Mouse (Mus musculus) neural tube, embryonic 11.5 days (tissue): Measurements from ENCODE around the gene Itga6. TPM values are rescaled to one million over a fixed set of nuclear protein-coding genes. Genes with fewer than 3 reads are reported as not detected.
"Not testable (repeated sequence)": the region's sequence is repeated elsewhere in the genome, so short reads cannot be mapped to it uniquely, and the experiment has no call there.

Experiments used
- ATAC-seq: fragments of 200-750 bp; cut with Nextera tagmentation; 2 replicates; pipeline ENCODE4 v1.8.0; 2017; ENCODE audit warnings: moderate number of reproducible peaks, mild to moderate bottlenecking, moderate TSS enrichment, moderate library complexity; ENCODE audit not compliant: insufficient read depth, low FRiP score, low TSS enrichment
- DNase-seq: peaks from one replicate; pipeline ENCODE4 v3.0.0-alpha.2; 2015; ENCODE audit warnings: low spot score
- H3K27ac ChIP-seq: fragments of 300-500 bp; sonication (generic); 2 replicates; pipeline ENCODE4 v1.5.1; 2014; ENCODE audit warnings: low read depth, mild to moderate bottlenecking, low read length
- H3K27me3 ChIP-seq: fragments of 300-500 bp; sonication (generic); 2 replicates; pipeline ENCODE4 v1.6.1; 2014; ENCODE audit warnings: mild to moderate bottlenecking, low read length, mixed read lengths; ENCODE audit not compliant: control insufficient read depth, insufficient read depth
- H3K36me3 ChIP-seq: fragments of 300-500 bp; sonication (generic); 2 replicates; pipeline ENCODE4 v1.6.1; 2014; ENCODE audit warnings: mild to moderate bottlenecking, low read length, moderate library complexity, mixed read lengths; ENCODE audit not compliant: control insufficient read depth, insufficient read depth
- H3K4me1 ChIP-seq: fragments of 300-500 bp; sonication (generic); 2 replicates; pipeline ENCODE4 v1.6.1; 2014; ENCODE audit warnings: low read length, mixed read lengths; ENCODE audit not compliant: control insufficient read depth, insufficient read depth
- H3K4me2 ChIP-seq: fragments of 300-500 bp; sonication (generic); 2 replicates; pipeline ENCODE4 v1.6.1; 2014; ENCODE audit warnings: low read depth, mild to moderate bottlenecking, moderate library complexity
- H3K4me3 ChIP-seq: fragments of 300-500 bp; sonication (generic); 2 replicates; pipeline ENCODE4 v1.5.1; 2014; ENCODE audit warnings: low read depth, low read length
- H3K9ac ChIP-seq: fragments of 300-500 bp; sonication (generic); 2 replicates; pipeline ENCODE4 v1.6.1; 2014; ENCODE audit warnings: mild to moderate bottlenecking, low read length
- H3K9me3 ChIP-seq: fragments of 300-500 bp; sonication (generic); 2 replicates; pipeline ENCODE4 v1.6.1; 2016; ENCODE audit warnings: low read length; ENCODE audit not compliant: control insufficient read depth
- WGBS: fragments of 180-500 bp; shearing (Covaris S2); extraction: QIAGEN DNeasy Blood & Tissue Kit; methylation state at CpG from one replicate; pipeline ENCODE4 v1.1.7; 2014; 5-methylcytosine and 5-hydroxymethylcytosine counted together
- polyA plus RNA-seq: library from polyadenylated mRNA; unstranded; fragments of >200 nt; fragmentation: Nextera tagmentation; extraction: Ambion mirVana; gene quantifications from 2 replicates; pipeline ENCODE4 v1.2.1, GENCODE M21; 2014

Itga6 gene
- polyA plus RNA-seq, 1 experiment from 2014 or later, result 39.9 TPM

GRCm38 (mm10) chr2:71711640-71712039, 33.8 kb upstream of the Itga6 start:
- no peak overlapping the region for H3K9ac ChIP-seq
- no peak overlapping the region for H3K27ac ChIP-seq
- H3K36me3 ChIP-seq, result no peaks in the 10 kb centered on the region
- H3K4me3 ChIP-seq, result no peak overlapping the region
- ATAC-seq, result no peak
- no peak overlapping the region for H3K4me2 ChIP-seq
- no peaks in the 10 kb centered on the region for H3K27me3 ChIP-seq
- DNase-seq, result no peak
- WGBS, result 84% methylated on average over 2 of the region's 2 CpGs
- H3K9me3 ChIP-seq, result no peaks in the 10 kb centered on the region
- no peaks in the 10 kb centered on the region for H3K4me1 ChIP-seq

DNA sequence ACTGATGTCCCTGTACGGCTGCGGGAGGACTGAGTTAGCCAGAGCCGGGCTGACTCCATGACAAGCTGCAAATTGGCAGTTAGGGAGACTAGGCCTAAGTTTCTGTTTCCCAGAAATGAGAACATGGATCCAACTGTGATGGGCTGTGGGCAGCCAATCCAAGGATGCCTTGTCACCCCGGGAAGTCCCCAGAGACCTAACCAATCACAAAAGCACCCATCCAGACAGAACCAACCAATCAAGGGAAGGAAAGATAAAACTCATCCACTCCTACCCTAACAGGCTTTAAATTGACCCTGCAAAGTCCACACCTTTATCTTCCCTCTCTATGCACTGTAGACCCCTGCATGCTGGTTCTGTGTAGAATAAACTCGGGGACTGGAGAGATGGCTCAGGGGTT, 31.0 kb upstream of the Itga6 start:
- Histone ChIP-seq H3K27ac (no peak overlapping the region), H3K36me3 (no peaks in the 10 kb centered on the region), H3K4me3 (no peak overlapping the region), H3K4me2 (no peak overlapping the region), H3K9me3 (no peaks in the 10 kb centered on the region), H3K4me1 (peaks cover 4% of the 10 kb centered on the region; the same call in 1 of the 2 replicates), H3K9ac (no peak overlapping the region), H3K27me3 (no peaks in the 10 kb centered on the region)
- no peak for ATAC-seq
- WGBS, result 92% methylated on average over 5 of the region's 5 CpGs
- DNase-seq, result no peak

- H3K4me1 ChIP-seq, result peaks cover 4% of the 10 kb centered on the region; the same call in 1 of the 2 replicates
- H3K27ac ChIP-seq, result no peak overlapping the region
Observed at GRCm38 (mm10) chr2:71719005-71719386, 26.4 kb upstream of the Itga6 start.

GRCm38 (mm10) chr2:71719387-71720034, 25.9 kb upstream of the Itga6 start:
- ATAC-seq, result no peak
- DNase-seq, result no peak
- peaks cover 4% of the 10 kb centered on the region; the same call in 1 of the 2 replicates for H3K4me1 ChIP-seq
- 53% methylated on average over 5 of the region's 5 CpGs for WGBS
- H3K27me3 ChIP-seq, result no peaks in the 10 kb centered on the region
- no peaks in the 10 kb centered on the region for H3K36me3 ChIP-seq
- H3K4me3 ChIP-seq, result no peak overlapping the region
- no peak overlapping the region for H3K4me2 ChIP-seq
- H3K9ac ChIP-seq, result no peak overlapping the region
- no peak overlapping the region for H3K27ac ChIP-seq
- H3K9me3 ChIP-seq, result no peaks in the 10 kb centered on the region

More at GRCm38 (mm10) chr2:71719005-71719386, 26.4 kb upstream of the Itga6 start:
- ATAC-seq, result no peak
- Histone ChIP-seq H3K27me3 (no peaks in the 10 kb centered on the region), H3K9me3 (no peaks in the 10 kb centered on the region), H3K36me3 (no peaks in the 10 kb centered on the region), H3K4me2 (no peak overlapping the region), H3K9ac (no peak overlapping the region), H3K4me3 (no peak overlapping the region)
- no peak for DNase-seq
- 27% methylated on average over 9 of the region's 9 CpGs for WGBS

DNA sequence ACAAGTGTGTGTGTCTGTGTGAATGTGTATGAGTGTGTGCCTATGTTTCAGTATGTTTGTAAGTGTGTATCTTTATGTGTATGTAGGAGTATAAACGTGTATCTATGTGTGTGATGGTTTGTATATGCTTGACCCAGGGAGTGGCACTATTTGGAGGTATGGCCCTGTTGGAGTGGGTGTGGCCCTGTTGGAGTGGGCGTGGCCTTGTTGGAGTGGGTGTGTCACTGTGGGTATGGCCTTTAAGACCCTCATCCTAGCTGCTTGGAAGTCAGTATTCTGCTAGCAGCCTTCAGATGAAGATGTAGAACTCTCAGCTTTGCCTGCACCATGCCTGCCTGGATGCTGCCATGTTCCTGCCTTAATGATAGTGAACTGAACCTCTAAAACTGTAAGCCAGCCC, 24.9 kb upstream of the Itga6 start:
- H3K27me3 ChIP-seq, DNase-seq, H3K36me3 ChIP-seq, H3K9me3 ChIP-seq, H3K9ac ChIP-seq, H3K4me3 ChIP-seq, H3K27ac ChIP-seq, ATAC-seq, H3K4me2 ChIP-seq, H3K4me1 ChIP-seq: not testable (repeated sequence)
- 66% methylated on average over 2 of the region's 2 CpGs for WGBS

- no peak overlapping the region for H3K4me3 ChIP-seq
- H3K4me2 ChIP-seq, result no peak overlapping the region
- H3K36me3 ChIP-seq, result no peaks in the 10 kb centered on the region
- H3K9me3 ChIP-seq, result no peaks in the 10 kb centered on the region
- H3K27ac ChIP-seq, result no peak overlapping the region
- H3K27me3 ChIP-seq, result no peaks in the 10 kb centered on the region
- DNase-seq, result no peak
- 83% methylated on average over 5 of the region's 5 CpGs for WGBS
- no peak overlapping the region for H3K9ac ChIP-seq
- ATAC-seq, result no peak
- H3K4me1 ChIP-seq, result peaks cover 4% of the 10 kb centered on the region; the same call in 1 of the 2 replicates
Observed at GRCm38 (mm10) chr2:71722913-71723312, 22.5 kb upstream of the Itga6 start.

GRCm38 (mm10) chr2:71723623-71724022, 21.8 kb upstream of the Itga6 start:
- H3K4me3 ChIP-seq, result no peak overlapping the region
- H3K4me2 ChIP-seq, result no peak overlapping the region
- 87% methylated on average over 3 of the region's 3 CpGs for WGBS
- no peak overlapping the region for H3K9ac ChIP-seq
- peaks cover 4% of the 10 kb centered on the region; the same call in 1 of the 2 replicates for H3K4me1 ChIP-seq
- H3K27me3 ChIP-seq, result no peaks in the 10 kb centered on the region
- H3K27ac ChIP-seq, result no peak overlapping the region
- H3K9me3 ChIP-seq, result no peaks in the 10 kb centered on the region
- no peak for DNase-seq
- no peaks in the 10 kb centered on the region for H3K36me3 ChIP-seq
- ATAC-seq, result no peak

- no peak overlapping the region for H3K4me3 ChIP-seq
- DNase-seq (no peak), ATAC-seq (no peak)
- WGBS, result 85% methylated on average over 6 of the region's 6 CpGs
- H3K27me3 ChIP-seq, result no peaks in the 10 kb centered on the region
- no peak overlapping the region for H3K9ac ChIP-seq
- H3K9me3 ChIP-seq, result no peaks in the 10 kb centered on the region
- no peaks in the 10 kb centered on the region for H3K36me3 ChIP-seq
- H3K27ac ChIP-seq, result no peak overlapping the region
- H3K4me2 ChIP-seq, result no peak overlapping the region
- peaks cover 3% of the 10 kb centered on the region; the same call in 1 of the 2 replicates for H3K4me1 ChIP-seq
Observed at GRCm38 (mm10) chr2:71724028-71724427, 21.4 kb upstream of the Itga6 start.

- ATAC-seq (no peak), DNase-seq (no peak)
- no peak overlapping the region for H3K27ac ChIP-seq
- H3K4me3 ChIP-seq, result no peak overlapping the region
- H3K9me3 ChIP-seq, result no peaks in the 10 kb centered on the region
- no peaks in the 10 kb centered on the region for H3K4me1 ChIP-seq
- no peaks in the 10 kb centered on the region for H3K36me3 ChIP-seq
- no peak overlapping the region for H3K4me2 ChIP-seq
- 89% methylated on average over 1 of the region's 1 CpGs for WGBS
- no peak overlapping the region for H3K9ac ChIP-seq
- no peaks in the 10 kb centered on the region for H3K27me3 ChIP-seq
Observed at GRCm38 (mm10) chr2:71725446-71725845, 20.0 kb upstream of the Itga6 start.
